Mouse (Mus musculus) CH12.LX (cell line): ENCODE data around the gene Hykk. TPM values are rescaled to one million over a fixed set of nuclear protein-coding genes. Genes with fewer than 3 reads are reported as not detected.

Experiments
- DNase-seq: peaks from one replicate; pipeline ENCODE4 v3.0.0-alpha.2; 2013; ENCODE audit errors: extremely low read depth
- H3K27ac ChIP-seq: 2 replicates; pipeline ENCODE4 v1.5.1; 2012; ENCODE audit warnings: low read depth, mild to moderate bottlenecking, control low read depth, moderate library complexity; ENCODE audit not compliant: insufficient read depth
- H3K27me3 ChIP-seq: replicated peaks from 2 replicates; pipeline ENCODE3; 2012; ENCODE audit warnings: inconsistent platforms
- H3K36me3 ChIP-seq, 2 experiments: replicated peaks in 1 of 2; 2 replicates each; pipeline versions ENCODE3 to v1.6.1; 2012; ENCODE audit warnings: inconsistent platforms in 1 of 2, low read length in 1 of 2, mild to moderate bottlenecking in 1 of 2, mixed read lengths in 1 of 2, moderate library complexity in 1 of 2; ENCODE audit not compliant: control insufficient read depth in 1 of 2, insufficient read depth in 1 of 2
- H3K4me1 ChIP-seq, 2 experiments: 2 replicates each; pipeline ENCODE4 v1.6.1; 2012; ENCODE audit warnings: inconsistent platforms in 1 of 2, moderate library complexity in 1 of 2; ENCODE audit not compliant: insufficient read depth in 2 of 2, control insufficient read depth in 1 of 2
- H3K4me2 ChIP-seq: 2 replicates; pipeline ENCODE4 v1.6.1; 2012; ENCODE audit warnings: low read depth, mild to moderate bottlenecking, control low read depth; ENCODE audit not compliant: poor library complexity, insufficient read depth, severe bottlenecking
- H3K4me3 ChIP-seq, 3 experiments: fragments of 150-350 bp in 1 of 3; sonication (generic) in 1 of 3; replicated peaks in 1 of 3; 2 replicates each; pipeline versions ENCODE3 to v1.5.1; 2011 to 2012; ENCODE audit warnings: low read depth in 2 of 3, low read length in 2 of 3, mild to moderate bottlenecking in 2 of 3, moderate library complexity in 2 of 3, control low read depth in 1 of 3, improper control_type of control experiment in 1 of 3, inconsistent platforms in 1 of 3, mixed read lengths in 1 of 3; ENCODE audit not compliant: poor library complexity in 1 of 3
- H3K79me2 ChIP-seq: replicated peaks from 2 replicates; pipeline ENCODE4 v1.6.1; 2012; ENCODE audit warnings: mild to moderate bottlenecking, moderate library complexity; ENCODE audit not compliant: control insufficient read depth, poor library complexity, insufficient read depth, severe bottlenecking; ENCODE audit errors: extremely low read depth
- H3K9ac ChIP-seq: 2 replicates; pipeline ENCODE4 v1.6.1; 2012; ENCODE audit warnings: low read depth, mild to moderate bottlenecking, control low read depth, moderate library complexity; ENCODE audit not compliant: insufficient read depth
- H3K9me3 ChIP-seq: replicated peaks from 2 replicates; pipeline ENCODE3; 2012; ENCODE audit warnings: low read length, inconsistent platforms, mixed read lengths
- BHLHE40 ChIP-seq: IDR thresholded peaks from 2 replicates; pipeline ENCODE4 v1.6.1; 2011; ENCODE audit warnings: mild to moderate bottlenecking, low read depth, low read length, improper control_type of control experiment
- CHD1 ChIP-seq: IDR thresholded peaks from 2 replicates; pipeline ENCODE4 v1.6.1; 2012; ENCODE audit warnings: low read depth, low read length, improper control_type of control experiment, inconsistent platforms
- CHD2 ChIP-seq: IDR thresholded peaks from 2 replicates; pipeline ENCODE4 v1.6.1; 2011; ENCODE audit warnings: low read length, improper control_type of control experiment
- CTCF ChIP-seq, 2 experiments: IDR thresholded peaks in 1 of 2; conservative IDR thresholded peaks in 1 of 2; 2 replicates each; pipeline ENCODE4 v1.5.1; 2011 to 2012; ENCODE audit warnings: low read depth in 2 of 2, low read length in 2 of 2, improper control_type of control experiment in 1 of 2, inconsistent platforms in 1 of 2, mild to moderate bottlenecking in 1 of 2, moderate library complexity in 1 of 2
- E2F4 ChIP-seq: IDR thresholded peaks from 2 replicates; pipeline ENCODE4 v1.6.1; 2011; ENCODE audit warnings: low read depth, low read length, improper control_type of control experiment; ENCODE audit not compliant: insufficient replicate concordance
- ELF1 ChIP-seq: IDR thresholded peaks from 2 replicates; pipeline ENCODE4 v1.6.1; 2014; ENCODE audit warnings: low read depth, mild to moderate bottlenecking, inconsistent platforms, low read length, improper control_type of control experiment
- HCFC1 ChIP-seq: IDR thresholded peaks from 2 replicates; pipeline ENCODE4 v1.6.1; 2012; ENCODE audit warnings: low read depth, mild to moderate bottlenecking, inconsistent platforms, low read length, improper control_type of control experiment
- JUN ChIP-seq: IDR thresholded peaks from 2 replicates; pipeline ENCODE4 v1.6.1; 2011; ENCODE audit warnings: low read depth, mild to moderate bottlenecking, low read length, improper control_type of control experiment, moderate library complexity; ENCODE audit not compliant: insufficient read depth
- JUND ChIP-seq: conservative IDR thresholded peaks from 2 replicates; pipeline ENCODE4 v1.6.1; 2011; ENCODE audit warnings: low read depth, low read length, improper control_type of control experiment
- MAFK ChIP-seq: IDR thresholded peaks from 2 replicates; pipeline ENCODE4 v1.6.1; 2011; ENCODE audit warnings: low read length, improper control_type of control experiment; ENCODE audit not compliant: insufficient replicate concordance
- MAX ChIP-seq: IDR thresholded peaks from 2 replicates; pipeline ENCODE4 v1.6.1; 2011; ENCODE audit warnings: low read length, improper control_type of control experiment
- MAZ ChIP-seq: IDR thresholded peaks from 2 replicates; pipeline ENCODE4 v1.6.1; 2012; ENCODE audit warnings: low read depth, mild to moderate bottlenecking, inconsistent platforms, low read length, improper control_type of control experiment, moderate library complexity
- MYC ChIP-seq: IDR thresholded peaks from 2 replicates; pipeline ENCODE4 v1.6.1; 2011; ENCODE audit warnings: low read depth, mild to moderate bottlenecking, improper control_type of control experiment, low read length
- NELFE ChIP-seq: IDR thresholded peaks from 2 replicates; pipeline ENCODE4 v1.6.1; 2011; ENCODE audit warnings: low read depth, low read length, improper control_type of control experiment
- NRF1 ChIP-seq: IDR thresholded peaks from 2 replicates; pipeline ENCODE4 v1.6.1; 2014; ENCODE audit warnings: low read depth, mild to moderate bottlenecking, inconsistent platforms, low read length, improper control_type of control experiment, moderate library complexity
- PAX5 ChIP-seq: IDR thresholded peaks from 2 replicates; pipeline ENCODE4 v1.6.1; 2012; ENCODE audit warnings: low read length, inconsistent platforms, mixed read lengths
- POLR2A ChIP-seq: IDR thresholded peaks from 2 replicates; pipeline ENCODE4 v1.6.1; 2011; ENCODE audit warnings: low read depth, mild to moderate bottlenecking, improper control_type of control experiment, low read length
- POLR2AphosphoS2 ChIP-seq: IDR thresholded peaks from 2 replicates; pipeline ENCODE4 v1.6.1; 2011; ENCODE audit warnings: low read depth, low read length, improper control_type of control experiment
- RAD21 ChIP-seq: IDR thresholded peaks from 2 replicates; pipeline ENCODE4 v1.6.1; 2011; ENCODE audit warnings: low read depth, mild to moderate bottlenecking, low read length, improper control_type of control experiment, moderate library complexity
- SMC3 ChIP-seq: IDR thresholded peaks from 2 replicates; pipeline ENCODE4 v1.6.1; 2011; ENCODE audit warnings: low read depth, low read length, improper control_type of control experiment
- TBP ChIP-seq: conservative IDR thresholded peaks from 2 replicates; pipeline ENCODE4 v1.6.1; 2011; ENCODE audit warnings: low read depth, low read length, improper control_type of control experiment
- TCF12 ChIP-seq: IDR thresholded peaks from 2 replicates; pipeline ENCODE4 v1.6.1; 2014; ENCODE audit warnings: low read depth, mild to moderate bottlenecking, inconsistent platforms, low read length, improper control_type of control experiment
- UBTF ChIP-seq: IDR thresholded peaks from 2 replicates; pipeline ENCODE4 v1.6.1; 2012; ENCODE audit warnings: low read depth, mild to moderate bottlenecking, inconsistent platforms, low read length, improper control_type of control experiment, moderate library complexity
- USF1 ChIP-seq: IDR thresholded peaks from 2 replicates; pipeline ENCODE4 v1.6.1; 2014; ENCODE audit warnings: low read depth, mild to moderate bottlenecking, inconsistent platforms, low read length, improper control_type of control experiment
- ZC3H11A ChIP-seq: IDR thresholded peaks from 2 replicates; pipeline ENCODE4 v1.6.1; 2012; ENCODE audit warnings: low read depth, mild to moderate bottlenecking, inconsistent platforms, low read length, improper control_type of control experiment
- ZKSCAN1 ChIP-seq: IDR thresholded peaks from 2 replicates; pipeline ENCODE4 v1.6.1; 2012; ENCODE audit warnings: low read depth, inconsistent platforms, low read length, improper control_type of control experiment, borderline replicate concordance
- ZNF384 ChIP-seq: IDR thresholded peaks from 2 replicates; pipeline ENCODE4 v1.6.1; 2012; ENCODE audit warnings: low read depth, low read length, improper control_type of control experiment, inconsistent platforms
- dilution Hi-C: fragments of 300-500 bp; cut with MboI; formaldehyde crosslinking; loops from 2 replicates; pipeline ENCODE4 v1.14.3; 2020; ENCODE audit warnings: low sequenced_read_pairs; ENCODE audit not compliant: extremely low pct_unique_long_range_greater_than_20kb, extremely low pct_ligation_motif_present
- in situ Hi-C: fragments of 300-500 bp; cut with MboI; formaldehyde crosslinking; loops from 3 replicates; pipeline ENCODE4 v1.14.3; 2019; ENCODE audit warnings: low sequenced_read_pairs, low pct_ligation_motif_present, low pct_unique_long_range_greater_than_20kb, mixed read lengths
- polyA plus RNA-seq: library from polyadenylated mRNA; unstranded; fragments of >175 nt; gene quantifications from 2 replicates; pipeline ENCODE4 v1.2.1, GENCODE M21; 2012; ENCODE audit warnings: low read depth; ENCODE audit not compliant: insufficient read length
- total RNA-seq, 2 experiments: library from RNA; depleted of rRNA; stranded (reverse); fragments of 300-350 nt in 1 of 2; fragments of >200 nt in 1 of 2; gene quantifications; 2 replicates each; pipeline ENCODE4 v1.2.3; 2012 to 2014

Hykk gene
- total and polyA plus RNA-seq, 3 experiments = 0.15 to 0.23 (median 0.17) TPM

DNA sequence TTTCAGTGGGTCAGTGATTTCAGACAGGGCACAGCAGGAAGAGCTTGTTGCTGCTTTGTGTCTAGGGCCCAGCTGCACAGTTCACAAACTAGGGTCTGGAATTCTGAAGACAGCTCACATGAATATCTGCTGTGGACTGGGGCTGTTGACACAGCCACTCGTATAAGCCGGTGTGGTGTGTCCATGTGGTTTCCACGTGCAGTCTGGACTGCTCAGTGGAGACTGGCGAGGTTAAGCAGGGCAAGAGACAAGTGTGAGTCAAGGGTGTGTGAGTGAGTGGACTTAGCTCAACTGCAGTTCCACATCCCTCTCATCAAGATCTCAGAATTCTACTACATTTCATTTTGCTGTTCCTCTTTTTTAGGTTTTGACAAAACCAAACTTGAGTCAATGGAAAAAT lies 25.0 kb upstream of the Hykk start:
- H3K4me2 ChIP-seq = no peak overlapping the region
- TF ChIP-seq POLR2A (no peak), JUND (no peak), MAZ (no peak), ELF1 (no peak), MYC (no peak), JUN (no peak), SMC3 (no peak), TCF12 (no peak), MAX (no peak), BHLHE40 (no peak), UBTF (no peak), USF1 (no peak), ZC3H11A (no peak), E2F4 (no peak), TBP (no peak), HCFC1 (no peak), CTCF (conservative IDR thresholded peaks at IDR 0.05 in 1 of 2, IDR thresholded peaks at IDR 0.05 in 1 of 2; ENCODE audit: low read depth in 2 of 2, low read length in 2 of 2) (no peak), NRF1 (no peak)
- DNase-seq = no peak
- no peak overlapping the region for H3K9ac ChIP-seq
- H3K4me1 ChIP-seq = 0 out of 4 replicates have a peak, but pooled peaks cover 0 to 2% of the 10 kb centered on the region in 2 experiments
- dilution Hi-C loops = no loop called here
- H3K79me2 ChIP-seq = no peaks in the 10 kb centered on the region
- no peaks in the 10 kb centered on the region for H3K27me3 ChIP-seq
- no peak overlapping the region for H3K27ac ChIP-seq
- H3K4me3 ChIP-seq = no peak overlapping the region
- in situ Hi-C loops = no loop called here
- no peaks in the 10 kb centered on the region for H3K9me3 ChIP-seq
- H3K36me3 ChIP-seq = peaks cover 24 to 83% of the 10 kb centered on the region in 2 experiments

DNA sequence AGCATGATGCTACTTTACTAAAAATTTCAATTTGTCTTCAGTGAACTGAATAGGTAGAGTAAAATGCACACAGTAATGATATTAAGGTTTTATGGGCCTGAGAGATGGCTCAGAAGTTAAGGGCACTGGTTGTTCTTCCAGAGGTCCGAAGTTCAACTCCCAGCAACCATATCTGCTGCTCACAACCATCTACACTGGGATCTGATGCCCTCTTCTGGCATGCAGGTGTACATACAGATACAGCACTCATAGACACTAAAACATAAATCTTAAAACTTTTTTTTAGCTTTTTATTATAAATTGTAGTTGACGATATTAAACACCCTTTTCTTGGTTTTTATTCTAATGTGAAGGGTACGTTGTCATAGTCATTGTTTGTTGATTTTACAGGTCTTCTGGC lies 20.0 kb upstream of the Hykk start:
- 0 out of 4 replicates have a peak, but pooled peaks cover 0 to 1% of the 10 kb centered on the region in 2 experiments for H3K4me1 ChIP-seq
- DNase-seq = peak; percentile 10
- in situ Hi-C loops (no loop called here), dilution Hi-C loops (no loop called here)
- H3K27ac ChIP-seq = no peak overlapping the region
- TF ChIP-seq ELF1 = no peak
- no peak for TF ChIP-seq NELFE
- TF ChIP-seq MAZ = no peak
- TF ChIP-seq HCFC1 = no peak
- no peak for TF ChIP-seq UBTF
- peak in 1 of 2 experiments; percentile 52; a peak in 3 of 4 replicates for TF ChIP-seq CTCF (conservative IDR thresholded peaks at IDR 0.05 in 1 of 2, IDR thresholded peaks at IDR 0.05 in 1 of 2; ENCODE audit: low read depth in 2 of 2, low read length in 2 of 2)
- TF ChIP-seq ZNF384 = no peak
- TF ChIP-seq USF1 = no peak
- TF ChIP-seq PAX5 = no peak
- peak; percentile 31 for TF ChIP-seq SMC3
- no peak for TF ChIP-seq MAFK
- TF ChIP-seq RAD21 = peak; percentile 10
- TF ChIP-seq CHD2 = no peak
- TF ChIP-seq ZKSCAN1 = no peak
- TF ChIP-seq POLR2AphosphoS2 = no peak
- no peak for TF ChIP-seq CHD1
- no peak overlapping the region for H3K4me2 ChIP-seq
- H3K4me3 ChIP-seq = no peak overlapping the region
- H3K9me3 ChIP-seq = no peaks in the 10 kb centered on the region
- peaks cover 33 to 81% of the 10 kb centered on the region in 2 experiments for H3K36me3 ChIP-seq
- H3K9ac ChIP-seq = no peak overlapping the region
- H3K27me3 ChIP-seq = no peaks in the 10 kb centered on the region
- 0 out of 2 replicates have a peak, but pooled peaks cover 2% of the 10 kb centered on the region for H3K79me2 ChIP-seq
